Mouse (Mus musculus): Measurements from ENCODE around the gene Ppp1r7. TPM values are rescaled to one million over a fixed set of nuclear protein-coding genes. Genes with fewer than 3 reads are reported as not detected.
A peak's percentile ranks its signal among the peaks of the same experiment; 100 is the strongest.

Ppp1r7 gene
- polyA plus RNA-seq, 1 experiment from 2014 or later, result 63.1 TPM

DNA sequence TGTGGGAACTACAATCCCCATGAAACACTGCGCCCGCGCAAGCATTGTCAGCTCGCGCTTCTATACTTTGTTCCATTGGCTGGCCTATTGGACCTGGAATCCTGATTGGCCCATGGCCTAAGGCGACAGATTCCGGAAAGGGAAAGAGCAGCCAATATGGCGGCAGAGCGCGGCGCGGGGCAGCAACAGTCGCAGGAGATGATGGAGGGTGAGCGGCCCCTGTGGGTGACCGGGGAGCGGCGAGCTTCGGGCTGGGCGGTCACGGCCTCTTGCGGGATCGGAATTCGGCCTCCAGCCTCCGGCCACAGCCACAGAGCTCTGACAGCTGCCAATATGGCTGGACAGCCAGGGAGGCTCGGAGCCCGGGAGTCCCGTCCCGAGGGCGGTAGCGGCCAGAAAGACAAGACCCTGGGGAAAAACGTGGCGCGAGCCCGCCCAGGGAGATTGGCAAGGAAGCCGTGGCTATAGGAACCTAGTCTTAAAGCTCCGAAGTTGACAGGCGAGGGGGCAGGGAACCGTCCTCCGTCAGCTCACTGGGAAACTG, 922 bp downstream of the Ppp1r7 start:
- WGBS, result under 1% methylated on average over 39 of the region's 39 CpGs
- peak; percentile 95 for ATAC-seq (ENCODE audit: insufficient number of reproducible peaks, insufficient read depth, low FRiP score, low read depth)
- peak overlapping the region; percentile 79 for H3K4me2 ChIP-seq (replicated peaks; ENCODE audit: low read depth, low read length)
- no peaks in the 10 kb centered on the region for H3K27me3 ChIP-seq (ENCODE audit: control insufficient read depth, insufficient read depth, low read length)
- H3K4me3 ChIP-seq (ENCODE audit: low read depth, low read length), result peak overlapping the region; percentile 93
- H3K9me3 ChIP-seq (ENCODE audit: control insufficient read depth, low read depth, low read length), result no peaks in the 10 kb centered on the region
- peaks cover 16% of the 10 kb centered on the region for H3K36me3 ChIP-seq (ENCODE audit: control insufficient read depth, insufficient read depth, low read length)
- peaks cover 11% of the 10 kb centered on the region; the same call in 1 of the 2 replicates for H3K4me1 ChIP-seq (ENCODE audit: control insufficient read depth, insufficient read depth, low read length)
- H3K9ac ChIP-seq (replicated peaks; ENCODE audit: low read depth, low read length), result peak overlapping the region; percentile 65
- H3K27ac ChIP-seq (ENCODE audit: low read length), result peak overlapping the region; percentile 69; the same call in 1 of the 2 replicates

DNA sequence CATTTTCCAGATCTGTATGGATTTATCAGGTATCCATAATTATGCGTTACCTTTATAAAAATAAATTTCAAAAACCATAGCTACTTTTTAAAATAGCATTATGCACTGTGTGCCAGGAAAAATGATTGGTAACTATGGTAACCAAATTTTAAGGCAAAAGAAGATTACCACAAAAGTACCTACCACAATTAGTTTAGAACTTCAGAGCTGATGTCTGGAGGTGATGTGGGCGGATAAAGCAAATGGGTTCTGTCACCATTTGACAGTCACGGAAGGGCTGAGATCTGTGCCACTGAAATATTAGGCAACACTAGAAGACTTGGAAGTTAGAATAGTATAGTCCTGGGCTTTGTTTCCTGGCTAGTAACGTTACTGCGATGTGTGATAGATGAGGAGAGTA, 4.5 kb downstream of the Ppp1r7 start:
- Histone ChIP-seq H3K27ac (ENCODE audit: low read length) (no peak overlapping the region), H3K4me2 (replicated peaks; ENCODE audit: low read depth, low read length) (no peak overlapping the region), H3K27me3 (ENCODE audit: control insufficient read depth, insufficient read depth, low read length) (no peaks in the 10 kb centered on the region), H3K9ac (replicated peaks; ENCODE audit: low read depth, low read length) (no peak overlapping the region), H3K36me3 (ENCODE audit: control insufficient read depth, insufficient read depth, low read length) (peaks cover 36% of the 10 kb centered on the region), H3K9me3 (ENCODE audit: control insufficient read depth, low read depth, low read length) (no peaks in the 10 kb centered on the region), H3K4me3 (ENCODE audit: low read depth, low read length) (no peak overlapping the region), H3K4me1 (ENCODE audit: control insufficient read depth, insufficient read depth, low read length) (peaks cover 7% of the 10 kb centered on the region; the same call in 1 of the 2 replicates)
- no peak for ATAC-seq (ENCODE audit: insufficient number of reproducible peaks, insufficient read depth, low FRiP score, low read depth)
- 88% methylated on average over 5 of the region's 5 CpGs for WGBS

DNA sequence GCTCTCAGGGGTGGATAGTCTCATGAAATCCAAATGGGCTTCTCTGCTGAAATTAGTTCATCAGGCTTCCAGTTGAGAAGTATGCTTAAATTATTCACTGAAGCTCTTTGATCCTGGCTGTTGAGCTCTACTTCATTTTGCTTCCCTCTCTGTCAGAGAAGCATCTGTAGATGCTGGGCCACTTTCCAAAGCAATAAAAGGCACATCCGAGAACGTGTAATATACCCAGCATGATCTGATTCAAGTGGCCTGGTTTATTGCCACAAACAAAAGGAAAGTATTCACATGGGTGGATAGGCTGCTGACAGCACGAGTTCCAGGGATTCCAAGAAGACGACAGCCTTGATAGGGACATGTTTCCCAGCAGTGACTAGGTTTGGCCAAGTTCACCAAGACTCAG, 7.0 kb downstream of the Ppp1r7 start:
- Histone ChIP-seq H3K9me3 (ENCODE audit: control insufficient read depth, low read depth, low read length) (no peaks in the 10 kb centered on the region), H3K4me2 (replicated peaks; ENCODE audit: low read depth, low read length) (no peak overlapping the region), H3K9ac (replicated peaks; ENCODE audit: low read depth, low read length) (no peak overlapping the region), H3K4me3 (ENCODE audit: low read depth, low read length) (no peak overlapping the region), H3K27me3 (ENCODE audit: control insufficient read depth, insufficient read depth, low read length) (no peaks in the 10 kb centered on the region), H3K36me3 (ENCODE audit: control insufficient read depth, insufficient read depth, low read length) (peaks cover 59% of the 10 kb centered on the region), H3K27ac (ENCODE audit: low read length) (no peak overlapping the region), H3K4me1 (ENCODE audit: control insufficient read depth, insufficient read depth, low read length) (0 out of 2 replicates have a peak, but pooled peaks cover under 1% of the 10 kb centered on the region)
- 85% methylated on average over 4 of the region's 4 CpGs for WGBS
- no peak for ATAC-seq (ENCODE audit: insufficient number of reproducible peaks, insufficient read depth, low FRiP score, low read depth)

DNA sequence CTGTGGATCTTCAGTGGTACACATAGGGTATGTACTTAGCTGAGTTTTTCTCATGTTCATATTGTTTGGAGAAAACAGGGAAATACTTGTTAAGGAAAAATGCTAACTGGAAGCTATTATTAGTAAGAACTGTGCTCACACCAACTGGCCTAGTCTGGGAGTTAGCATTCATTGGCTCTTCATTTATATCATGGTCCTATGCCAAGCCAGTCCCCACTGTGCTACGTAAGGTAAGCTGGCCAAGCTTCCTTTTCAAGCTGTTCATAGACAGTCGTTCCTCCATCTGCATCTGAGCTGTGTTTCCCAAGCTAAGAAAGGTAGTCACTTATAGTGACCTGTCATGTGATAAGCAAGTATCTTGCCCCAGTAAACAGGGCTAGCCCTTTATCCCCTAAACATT, 10.1 kb downstream of the Ppp1r7 start:
- no peaks in the 10 kb centered on the region for H3K9me3 ChIP-seq (ENCODE audit: control insufficient read depth, low read depth, low read length)
- H3K27me3 ChIP-seq (ENCODE audit: control insufficient read depth, insufficient read depth, low read length), result no peaks in the 10 kb centered on the region
- H3K4me2 ChIP-seq (replicated peaks; ENCODE audit: low read depth, low read length), result no peak overlapping the region
- H3K9ac ChIP-seq (replicated peaks; ENCODE audit: low read depth, low read length), result no peak overlapping the region
- no peak for ATAC-seq (ENCODE audit: insufficient number of reproducible peaks, insufficient read depth, low FRiP score, low read depth)
- H3K4me1 ChIP-seq (ENCODE audit: control insufficient read depth, insufficient read depth, low read length), result no peaks in the 10 kb centered on the region
- no peak overlapping the region for H3K27ac ChIP-seq (ENCODE audit: low read length)
- 92% methylated on average over 2 of the region's 2 CpGs for WGBS
- no peak overlapping the region for H3K4me3 ChIP-seq (ENCODE audit: low read depth, low read length)
- peaks cover 66% of the 10 kb centered on the region for H3K36me3 ChIP-seq (ENCODE audit: control insufficient read depth, insufficient read depth, low read length)

DNA sequence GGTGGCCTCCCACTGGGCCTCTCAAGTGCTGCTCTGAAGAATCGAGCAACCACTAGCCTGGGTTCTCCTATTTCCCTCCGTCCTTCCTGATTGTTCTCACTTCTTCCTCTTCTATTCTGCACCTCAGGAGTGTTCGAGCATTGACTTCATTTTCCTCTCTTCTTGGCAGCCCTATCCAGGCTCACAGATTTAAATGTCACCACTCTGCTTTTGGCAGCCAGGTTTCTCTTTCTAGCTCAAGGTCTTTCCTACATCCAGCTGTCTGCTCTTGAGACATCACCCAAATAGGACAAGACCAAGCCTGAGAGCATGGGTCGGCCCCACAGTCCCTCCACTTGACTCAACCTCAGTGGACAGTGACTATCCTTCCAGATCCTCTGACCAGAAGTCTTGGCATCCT, 20.0 kb downstream of the Ppp1r7 start:
- ATAC-seq (ENCODE audit: insufficient number of reproducible peaks, insufficient read depth, low FRiP score, low read depth), result no peak
- Histone ChIP-seq H3K27me3 (ENCODE audit: control insufficient read depth, insufficient read depth, low read length) (no peaks in the 10 kb centered on the region), H3K4me1 (ENCODE audit: control insufficient read depth, insufficient read depth, low read length) (no peaks in the 10 kb centered on the region), H3K4me3 (ENCODE audit: low read depth, low read length) (no peak overlapping the region), H3K9ac (replicated peaks; ENCODE audit: low read depth, low read length) (no peak overlapping the region), H3K4me2 (replicated peaks; ENCODE audit: low read depth, low read length) (no peak overlapping the region), H3K27ac (ENCODE audit: low read length) (no peak overlapping the region), H3K9me3 (ENCODE audit: control insufficient read depth, low read depth, low read length) (no peaks in the 10 kb centered on the region), H3K36me3 (ENCODE audit: control insufficient read depth, insufficient read depth, low read length) (peaks cover 55% of the 10 kb centered on the region)
- 92% methylated on average over 4 of the region's 4 CpGs for WGBS

DNA sequence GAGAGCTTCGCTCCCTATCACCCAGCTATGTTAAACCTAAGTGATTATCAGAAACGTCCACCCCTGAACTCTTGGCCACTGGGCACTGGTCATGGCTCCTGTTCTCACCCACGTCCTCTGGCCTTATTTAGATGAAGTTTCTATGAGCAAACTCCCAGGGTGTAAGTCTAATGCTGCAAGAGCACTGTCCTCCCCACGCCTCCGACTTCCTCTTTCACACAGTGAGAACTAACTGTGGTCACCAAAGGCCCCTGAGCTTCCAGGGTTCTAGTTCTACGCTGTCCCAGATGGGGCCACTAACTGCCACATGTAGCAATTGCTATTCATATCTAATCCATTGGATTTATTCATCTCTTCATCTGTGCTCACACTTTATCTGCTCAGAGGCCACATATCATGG, 23.0 kb downstream of the Ppp1r7 start:
- Histone ChIP-seq H3K4me1 (ENCODE audit: control insufficient read depth, insufficient read depth, low read length) (no peaks in the 10 kb centered on the region), H3K27me3 (ENCODE audit: control insufficient read depth, insufficient read depth, low read length) (no peaks in the 10 kb centered on the region), H3K9ac (replicated peaks; ENCODE audit: low read depth, low read length) (no peak overlapping the region), H3K9me3 (ENCODE audit: control insufficient read depth, low read depth, low read length) (no peaks in the 10 kb centered on the region), H3K36me3 (ENCODE audit: control insufficient read depth, insufficient read depth, low read length) (peaks cover 41% of the 10 kb centered on the region), H3K4me3 (ENCODE audit: low read depth, low read length) (no peak overlapping the region), H3K4me2 (replicated peaks; ENCODE audit: low read depth, low read length) (no peak overlapping the region), H3K27ac (ENCODE audit: low read length) (no peak overlapping the region)
- 94% methylated on average over 6 of the region's 6 CpGs for WGBS
- no peak for ATAC-seq (ENCODE audit: insufficient number of reproducible peaks, insufficient read depth, low FRiP score, low read depth)

DNA sequence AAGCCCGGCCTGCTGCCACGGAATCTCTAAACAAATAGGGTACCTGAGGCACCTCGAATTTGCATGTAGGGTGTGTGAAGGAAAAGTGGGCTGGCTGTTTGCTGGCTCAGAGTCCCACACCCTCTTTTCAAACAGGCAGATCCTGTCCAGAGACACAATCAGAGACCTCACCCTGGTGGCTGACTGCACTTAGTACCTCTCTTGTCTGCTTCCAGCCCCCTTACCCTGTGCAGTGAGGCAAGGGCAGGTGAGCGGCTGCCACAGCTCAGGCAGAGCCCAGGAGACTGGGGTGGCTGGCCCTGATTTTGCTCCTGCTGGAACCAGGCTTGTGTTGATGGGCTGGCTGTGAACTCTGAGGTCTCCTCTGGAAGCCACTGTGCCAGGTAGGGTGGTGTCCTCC, 31.0 kb downstream of the Ppp1r7 start, which contains the start of gene Ano7:
Ano7 (plus strand) TSS at position 266 of the 400 bp plus-strand sequence.
- Histone ChIP-seq H3K27me3 (ENCODE audit: control insufficient read depth, insufficient read depth, low read length) (no peaks in the 10 kb centered on the region), H3K36me3 (ENCODE audit: control insufficient read depth, insufficient read depth, low read length) (no peaks in the 10 kb centered on the region), H3K4me2 (replicated peaks; ENCODE audit: low read depth, low read length) (peak within 1 kb of the TSS; percentile 16), H3K27ac (ENCODE audit: low read length) (0 out of 2 replicates have a peak within 1 kb of the TSS, but pooled peaks have one; percentile 55), H3K9me3 (ENCODE audit: control insufficient read depth, low read depth, low read length) (no peaks in the 10 kb centered on the region), H3K4me1 (ENCODE audit: control insufficient read depth, insufficient read depth, low read length) (no peaks in the 10 kb centered on the region), H3K9ac (replicated peaks; ENCODE audit: low read depth, low read length) (no peak within 1 kb of the TSS), H3K4me3 (ENCODE audit: low read depth, low read length) (no peak within 1 kb of the TSS)
- peak; percentile 76 for ATAC-seq (ENCODE audit: insufficient number of reproducible peaks, insufficient read depth, low FRiP score, low read depth)
- 59% methylated on average over 4 of the region's 4 CpGs for WGBS

DNA sequence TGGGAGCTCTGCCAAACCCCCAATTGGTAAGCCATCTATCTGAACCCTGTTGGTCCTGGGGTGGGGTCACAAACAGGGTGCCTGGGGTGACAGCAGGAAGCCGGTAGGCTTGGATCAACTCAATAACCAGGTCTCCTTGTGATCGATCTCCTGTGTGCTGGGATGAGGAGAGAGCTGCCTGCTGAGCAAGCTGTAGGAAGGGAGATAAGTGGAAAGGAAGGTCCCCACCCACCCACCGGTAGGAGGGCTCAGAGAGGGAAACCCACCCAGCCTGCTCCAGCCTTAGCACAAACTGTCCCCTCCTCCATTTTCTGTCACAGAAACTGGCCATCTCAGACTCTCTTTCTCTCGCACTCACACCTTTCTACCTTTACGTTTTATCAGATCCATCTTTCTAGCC, 34.7 kb downstream of the Ppp1r7 start:
- H3K4me1 ChIP-seq (ENCODE audit: control insufficient read depth, insufficient read depth, low read length), result no peaks in the 10 kb centered on the region
- H3K4me3 ChIP-seq (ENCODE audit: low read depth, low read length), result no peak overlapping the region
- WGBS, result 56% methylated on average over 5 of the region's 5 CpGs
- no peak for ATAC-seq (ENCODE audit: insufficient number of reproducible peaks, insufficient read depth, low FRiP score, low read depth)
- H3K9me3 ChIP-seq (ENCODE audit: control insufficient read depth, low read depth, low read length), result no peaks in the 10 kb centered on the region
- no peak overlapping the region for H3K4me2 ChIP-seq (replicated peaks; ENCODE audit: low read depth, low read length)
- H3K36me3 ChIP-seq (ENCODE audit: control insufficient read depth, insufficient read depth, low read length), result no peaks in the 10 kb centered on the region
- no peak overlapping the region for H3K27ac ChIP-seq (ENCODE audit: low read length)
- no peak overlapping the region for H3K9ac ChIP-seq (replicated peaks; ENCODE audit: low read depth, low read length)
- H3K27me3 ChIP-seq (ENCODE audit: control insufficient read depth, insufficient read depth, low read length), result no peaks in the 10 kb centered on the region

DNA sequence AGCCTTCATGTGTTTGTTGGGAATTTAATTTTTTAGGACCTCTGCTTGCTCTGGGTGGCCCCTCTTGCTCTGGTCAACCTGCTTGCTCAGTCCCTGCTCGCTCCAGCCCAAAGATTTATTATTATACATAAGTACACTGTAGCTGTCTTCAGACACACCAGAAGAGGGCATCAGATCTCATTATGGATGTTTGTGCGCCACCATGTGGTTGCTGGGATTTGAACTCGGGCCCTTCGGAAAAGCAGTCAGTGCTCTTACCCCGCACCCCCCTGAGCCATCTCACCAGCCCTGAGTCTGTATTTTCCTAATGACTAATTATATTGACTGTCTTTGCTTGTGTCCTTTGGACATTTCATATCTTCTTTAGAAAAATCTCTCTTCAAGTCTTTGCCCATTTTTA, 36.5 kb downstream of the Ppp1r7 start:
- WGBS, result 82% methylated on average over 5 of the region's 5 CpGs
- no peak for ATAC-seq (ENCODE audit: insufficient number of reproducible peaks, insufficient read depth, low FRiP score, low read depth)
- Histone ChIP-seq H3K27me3 (ENCODE audit: control insufficient read depth, insufficient read depth, low read length) (no peaks in the 10 kb centered on the region), H3K4me3 (ENCODE audit: low read depth, low read length) (no peak overlapping the region), H3K4me2 (replicated peaks; ENCODE audit: low read depth, low read length) (no peak overlapping the region), H3K4me1 (ENCODE audit: control insufficient read depth, insufficient read depth, low read length) (no peaks in the 10 kb centered on the region), H3K9ac (replicated peaks; ENCODE audit: low read depth, low read length) (no peak overlapping the region), H3K36me3 (ENCODE audit: control insufficient read depth, insufficient read depth, low read length) (no peaks in the 10 kb centered on the region), H3K9me3 (ENCODE audit: control insufficient read depth, low read depth, low read length) (no peaks in the 10 kb centered on the region), H3K27ac (ENCODE audit: low read length) (no peak overlapping the region)
